Mouse (Mus musculus): ENCODE results near the gene Olfr911-ps1.

Olfr911-ps1 gene

GRCm38 (mm10) chr9:38521280-38521679 is at the start of gene Olfr911-ps1:
Olfr911-ps1 (plus strand) TSS chr9:38521580.
- no peak for DNase-seq (ENCODE audit: low spot score)

GRCm38 (mm10) chr9:38486785-38487184 is 34.6 kb upstream of the Olfr911-ps1 start, which contains the start of gene Olfr906:
Olfr906 (plus strand) TSS chr9:38487085.
- DNase-seq (ENCODE audit: low spot score): no peak

GRCm38 (mm10) chr9:38495501-38495900 is 25.9 kb upstream of the Olfr911-ps1 start, which contains the start of gene Olfr907:
Olfr907 (plus strand) TSS chr9:38495801.
- DNase-seq (ENCODE audit: low spot score): no peak

GRCm38 (mm10) chr9:38512353-38512752 is 9.0 kb upstream of the Olfr911-ps1 start:
- no peak for DNase-seq (ENCODE audit: low spot score)

GRCm38 (mm10) chr9:38537549-38537948 is 16.2 kb downstream of the Olfr911-ps1 start, which contains the start of gene Olfr910:
Olfr910 (plus strand) TSS chr9:38537849.
- no peak for DNase-seq (ENCODE audit: low spot score)

Measured in spleen, adult 12 weeks (tissue).